Mouse (Mus musculus): Measurements from ENCODE around the gene Drd3. TPM values are rescaled to one million over a fixed set of nuclear protein-coding genes. Genes with fewer than 3 reads are reported as not detected.
A peak's percentile ranks its signal among the peaks of the same experiment; 100 is the strongest.

The Drd3 gene
- polyA plus RNA-seq (2014; fragmentation: Nextera tagmentation; extraction: Ambion mirVana), result not detected in 2 replicates

- no peaks in the 10 kb centered on the region for H3K27me3 ChIP-seq (ENCODE audit: control insufficient read depth, insufficient read depth, low read length)
- WGBS, result 10% methylated on average over 7 of the region's 7 CpGs
- H3K27ac ChIP-seq (ENCODE audit: low read depth, low read length), result no peak within 1 kb of the TSS
- no peaks in the 10 kb centered on the region for H3K36me3 ChIP-seq (ENCODE audit: control insufficient read depth, insufficient read depth, low read length)
- ATAC-seq (ENCODE audit: low FRiP score) (no peak), DNase-seq (ENCODE audit: low spot score) (peak; percentile 8)
- H3K4me2 ChIP-seq (replicated peaks; ENCODE audit: low read depth, low read length), result no peak within 1 kb of the TSS
- H3K4me3 ChIP-seq (ENCODE audit: low read depth, low read length), result no peak within 1 kb of the TSS
- no peak within 1 kb of the TSS for H3K9ac ChIP-seq (ENCODE audit: low read depth, low read length)
- H3K9me3 ChIP-seq (ENCODE audit: control insufficient read depth, low read length), result no peaks in the 10 kb centered on the region
- no peaks in the 10 kb centered on the region for H3K4me1 ChIP-seq (replicated peaks; ENCODE audit: control insufficient read depth, insufficient read depth, low read length)
Measured at GRCm38 (mm10) chr16:43753751-43754150, at the start of gene Drd3. Drd3 (plus strand) TSS chr16:43754026.

- H3K27ac ChIP-seq (ENCODE audit: low read depth, low read length), result no peak overlapping the region
- H3K4me1 ChIP-seq (replicated peaks; ENCODE audit: control insufficient read depth, insufficient read depth, low read length), result no peaks in the 10 kb centered on the region
- H3K4me2 ChIP-seq (replicated peaks; ENCODE audit: low read depth, low read length), result no peak overlapping the region
- H3K36me3 ChIP-seq (ENCODE audit: control insufficient read depth, insufficient read depth, low read length), result no peaks in the 10 kb centered on the region
- ATAC-seq (ENCODE audit: low FRiP score), result peak; percentile 50; the same call in 1 of the 2 replicates
- H3K9ac ChIP-seq (ENCODE audit: low read depth, low read length), result no peak overlapping the region
- peak; percentile 19 for DNase-seq (ENCODE audit: low spot score)
- H3K27me3 ChIP-seq (ENCODE audit: control insufficient read depth, insufficient read depth, low read length), result no peaks in the 10 kb centered on the region
- WGBS, result 67% methylated on average over 13 of the region's 13 CpGs
- no peak overlapping the region for H3K4me3 ChIP-seq (ENCODE audit: low read depth, low read length)
- H3K9me3 ChIP-seq (ENCODE audit: control insufficient read depth, low read length), result no peaks in the 10 kb centered on the region
Measured at GRCm38 (mm10) chr16:43708335-43709061, 45.3 kb upstream of the Drd3 start.

- Histone ChIP-seq H3K9ac (ENCODE audit: low read depth, low read length) (no peak overlapping the region), H3K9me3 (ENCODE audit: control insufficient read depth, low read length) (no peaks in the 10 kb centered on the region), H3K36me3 (ENCODE audit: control insufficient read depth, insufficient read depth, low read length) (no peaks in the 10 kb centered on the region), H3K27me3 (ENCODE audit: control insufficient read depth, insufficient read depth, low read length) (no peaks in the 10 kb centered on the region), H3K4me3 (ENCODE audit: low read depth, low read length) (no peak overlapping the region), H3K4me1 (replicated peaks; ENCODE audit: control insufficient read depth, insufficient read depth, low read length) (no peaks in the 10 kb centered on the region), H3K4me2 (replicated peaks; ENCODE audit: low read depth, low read length) (0 out of 2 replicates have a peak overlapping the region, but pooled peaks have one; percentile 1), H3K27ac (ENCODE audit: low read depth, low read length) (no peak overlapping the region)
- WGBS, result 63% methylated on average over 15 of the region's 15 CpGs
- DNase-seq (ENCODE audit: low spot score), result peak; percentile 20
- peak; percentile 81; the same call in 1 of the 2 replicates for ATAC-seq (ENCODE audit: low FRiP score)
Measured at GRCm38 (mm10) chr16:43709062-43709413, 44.8 kb upstream of the Drd3 start.

- no peaks in the 10 kb centered on the region for H3K4me1 ChIP-seq (replicated peaks; ENCODE audit: control insufficient read depth, insufficient read depth, low read length)
- 44% methylated on average over 9 of the region's 9 CpGs for WGBS
- ATAC-seq (ENCODE audit: low FRiP score) (peak; percentile 70; the same call in 1 of the 2 replicates), DNase-seq (ENCODE audit: low spot score) (peak; percentile 19)
- no peaks in the 10 kb centered on the region for H3K27me3 ChIP-seq (ENCODE audit: control insufficient read depth, insufficient read depth, low read length)
- H3K4me3 ChIP-seq (ENCODE audit: low read depth, low read length), result no peak overlapping the region
- H3K27ac ChIP-seq (ENCODE audit: low read depth, low read length), result no peak overlapping the region
- no peak overlapping the region for H3K9ac ChIP-seq (ENCODE audit: low read depth, low read length)
- H3K36me3 ChIP-seq (ENCODE audit: control insufficient read depth, insufficient read depth, low read length), result no peaks in the 10 kb centered on the region
- H3K9me3 ChIP-seq (ENCODE audit: control insufficient read depth, low read length), result no peaks in the 10 kb centered on the region
- no peak overlapping the region for H3K4me2 ChIP-seq (replicated peaks; ENCODE audit: low read depth, low read length)
Measured at GRCm38 (mm10) chr16:43709432-43710133, 44.2 kb upstream of the Drd3 start.

- ATAC-seq (ENCODE audit: low FRiP score) (no peak), DNase-seq (ENCODE audit: low spot score) (no peak)
- Histone ChIP-seq H3K9me3 (ENCODE audit: control insufficient read depth, low read length) (no peaks in the 10 kb centered on the region), H3K4me2 (replicated peaks; ENCODE audit: low read depth, low read length) (no peak overlapping the region), H3K4me1 (replicated peaks; ENCODE audit: control insufficient read depth, insufficient read depth, low read length) (no peaks in the 10 kb centered on the region), H3K4me3 (ENCODE audit: low read depth, low read length) (no peak overlapping the region), H3K9ac (ENCODE audit: low read depth, low read length) (no peak overlapping the region), H3K27me3 (ENCODE audit: control insufficient read depth, insufficient read depth, low read length) (no peaks in the 10 kb centered on the region), H3K27ac (ENCODE audit: low read depth, low read length) (no peak overlapping the region), H3K36me3 (ENCODE audit: control insufficient read depth, insufficient read depth, low read length) (no peaks in the 10 kb centered on the region)
- WGBS, result 60% methylated on average over 6 of the region's 6 CpGs
Measured at GRCm38 (mm10) chr16:43710134-43710475, 43.7 kb upstream of the Drd3 start.

GRCm38 (mm10) chr16:43710651-43711050 is 43.2 kb upstream of the Drd3 start:
- no peak for DNase-seq (ENCODE audit: low spot score)
- no peak for ATAC-seq (ENCODE audit: low FRiP score)

GRCm38 (mm10) chr16:43711361-43711760 is 42.5 kb upstream of the Drd3 start:
- Histone ChIP-seq H3K36me3 (ENCODE audit: control insufficient read depth, insufficient read depth, low read length) (no peaks in the 10 kb centered on the region), H3K9ac (ENCODE audit: low read depth, low read length) (no peak overlapping the region), H3K4me3 (ENCODE audit: low read depth, low read length) (no peak overlapping the region), H3K27me3 (ENCODE audit: control insufficient read depth, insufficient read depth, low read length) (no peaks in the 10 kb centered on the region), H3K4me2 (replicated peaks; ENCODE audit: low read depth, low read length) (no peak overlapping the region), H3K9me3 (ENCODE audit: control insufficient read depth, low read length) (no peaks in the 10 kb centered on the region), H3K4me1 (replicated peaks; ENCODE audit: control insufficient read depth, insufficient read depth, low read length) (no peaks in the 10 kb centered on the region), H3K27ac (ENCODE audit: low read depth, low read length) (no peak overlapping the region)
- 94% methylated on average over 7 of the region's 7 CpGs for WGBS
- ATAC-seq (ENCODE audit: low FRiP score) (no peak), DNase-seq (ENCODE audit: low spot score) (no peak)

More at GRCm38 (mm10) chr16:43710651-43711050, 43.2 kb upstream of the Drd3 start:
- Histone ChIP-seq H3K4me2 (replicated peaks; ENCODE audit: low read depth, low read length) (no peak overlapping the region), H3K9me3 (ENCODE audit: control insufficient read depth, low read length) (no peaks in the 10 kb centered on the region), H3K9ac (ENCODE audit: low read depth, low read length) (no peak overlapping the region), H3K4me3 (ENCODE audit: low read depth, low read length) (no peak overlapping the region), H3K27ac (ENCODE audit: low read depth, low read length) (no peak overlapping the region), H3K36me3 (ENCODE audit: control insufficient read depth, insufficient read depth, low read length) (no peaks in the 10 kb centered on the region), H3K27me3 (ENCODE audit: control insufficient read depth, insufficient read depth, low read length) (no peaks in the 10 kb centered on the region), H3K4me1 (replicated peaks; ENCODE audit: control insufficient read depth, insufficient read depth, low read length) (no peaks in the 10 kb centered on the region)
- 89% methylated on average over 11 of the region's 11 CpGs for WGBS

- DNase-seq (ENCODE audit: low spot score) (no peak), ATAC-seq (ENCODE audit: low FRiP score) (no peak)
- Histone ChIP-seq H3K4me2 (replicated peaks; ENCODE audit: low read depth, low read length) (no peak overlapping the region), H3K4me1 (replicated peaks; ENCODE audit: control insufficient read depth, insufficient read depth, low read length) (no peaks in the 10 kb centered on the region), H3K9me3 (ENCODE audit: control insufficient read depth, low read length) (peaks cover 2% of the 10 kb centered on the region; the same call in 1 of the 2 replicates), H3K27me3 (ENCODE audit: control insufficient read depth, insufficient read depth, low read length) (no peaks in the 10 kb centered on the region), H3K36me3 (ENCODE audit: control insufficient read depth, insufficient read depth, low read length) (no peaks in the 10 kb centered on the region), H3K27ac (ENCODE audit: low read depth, low read length) (no peak overlapping the region), H3K9ac (ENCODE audit: low read depth, low read length) (no peak overlapping the region), H3K4me3 (ENCODE audit: low read depth, low read length) (no peak overlapping the region)
- 72% methylated on average over 3 of the region's 3 CpGs for WGBS
Measured at GRCm38 (mm10) chr16:43724444-43724843, 29.4 kb upstream of the Drd3 start.

Data from hindbrain, embryonic 11.5 days (tissue).